Mouse (Mus musculus): Measurements from ENCODE around the gene Galnt17. TPM values are rescaled to one million over a fixed set of nuclear protein-coding genes. Genes with fewer than 3 reads are reported as not detected.

Gene Galnt17
- polyA plus RNA-seq, 1 experiment from 2014 or later = 0.08 TPM

GRCm38 (mm10) chr5:131077682-131078081 lies 230.6 kb downstream of the Galnt17 start:
- no peak overlapping the region for H3K27ac ChIP-seq (ENCODE audit: low read length)
- H3K4me2 ChIP-seq (replicated peaks; ENCODE audit: low read depth, low read length) = no peak overlapping the region
- H3K27me3 ChIP-seq (replicated peaks; ENCODE audit: insufficient read depth, low read length) = no peaks in the 10 kb centered on the region
- no peaks in the 10 kb centered on the region for H3K4me1 ChIP-seq (ENCODE audit: insufficient read depth, low read depth, low read length)
- DNase-seq (ENCODE audit: low spot score) = no peak
- H3K9ac ChIP-seq (replicated peaks; ENCODE audit: low read depth) = no peak overlapping the region
- no peak overlapping the region for H3K4me3 ChIP-seq (ENCODE audit: low read depth, low read length)
- no peak for ATAC-seq
- WGBS = 46% methylated on average over 1 of the region's 1 CpGs
- H3K9me3 ChIP-seq (ENCODE audit: low read length) = no peaks in the 10 kb centered on the region
- no peaks in the 10 kb centered on the region for H3K36me3 ChIP-seq (ENCODE audit: insufficient read depth, low read length)
- TF ChIP-seq CTCF (IDR thresholded peaks at IDR 0.05) (no peak), EP300 (IDR thresholded peaks at IDR 0.05) (no peak)

GRCm38 (mm10) chr5:131075795-131076194 lies 232.5 kb downstream of the Galnt17 start:
- Histone ChIP-seq H3K9ac (replicated peaks; ENCODE audit: low read depth) (no peak overlapping the region), H3K4me1 (ENCODE audit: insufficient read depth, low read depth, low read length) (no peaks in the 10 kb centered on the region), H3K27ac (ENCODE audit: low read length) (no peak overlapping the region), H3K4me3 (ENCODE audit: low read depth, low read length) (no peak overlapping the region), H3K9me3 (ENCODE audit: low read length) (no peaks in the 10 kb centered on the region), H3K4me2 (replicated peaks; ENCODE audit: low read depth, low read length) (no peak overlapping the region), H3K27me3 (replicated peaks; ENCODE audit: insufficient read depth, low read length) (no peaks in the 10 kb centered on the region), H3K36me3 (ENCODE audit: insufficient read depth, low read length) (no peaks in the 10 kb centered on the region)
- TF ChIP-seq EP300 (IDR thresholded peaks at IDR 0.05) = no peak
- TF ChIP-seq CTCF (IDR thresholded peaks at IDR 0.05) = peak; percentile 3; the same call in 1 of the 2 replicates
- DNase-seq (ENCODE audit: low spot score) (no peak), ATAC-seq (no peak)
- WGBS = 87% methylated on average over 7 of the region's 7 CpGs

GRCm38 (mm10) chr5:131074295-131074694 lies 234.0 kb downstream of the Galnt17 start:
- Histone ChIP-seq H3K36me3 (ENCODE audit: insufficient read depth, low read length) (no peaks in the 10 kb centered on the region), H3K4me2 (replicated peaks; ENCODE audit: low read depth, low read length) (no peak overlapping the region), H3K27ac (ENCODE audit: low read length) (no peak overlapping the region), H3K9me3 (ENCODE audit: low read length) (no peaks in the 10 kb centered on the region), H3K9ac (replicated peaks; ENCODE audit: low read depth) (no peak overlapping the region), H3K4me3 (ENCODE audit: low read depth, low read length) (no peak overlapping the region), H3K4me1 (ENCODE audit: insufficient read depth, low read depth, low read length) (no peaks in the 10 kb centered on the region), H3K27me3 (replicated peaks; ENCODE audit: insufficient read depth, low read length) (no peaks in the 10 kb centered on the region)
- ATAC-seq (no peak), DNase-seq (ENCODE audit: low spot score) (no peak)
- 82% methylated on average over 4 of the region's 4 CpGs for WGBS
- TF ChIP-seq CTCF (IDR thresholded peaks at IDR 0.05) (no peak), EP300 (IDR thresholded peaks at IDR 0.05) (no peak)

GRCm38 (mm10) chr5:131065174-131065573 lies 243.1 kb downstream of the Galnt17 start:
- no peak overlapping the region for H3K27ac ChIP-seq (ENCODE audit: low read length)
- H3K4me3 ChIP-seq (ENCODE audit: low read depth, low read length) = no peak overlapping the region
- H3K9me3 ChIP-seq (ENCODE audit: low read length) = no peaks in the 10 kb centered on the region
- H3K4me1 ChIP-seq (ENCODE audit: insufficient read depth, low read depth, low read length) = no peaks in the 10 kb centered on the region
- H3K36me3 ChIP-seq (ENCODE audit: insufficient read depth, low read length) = no peaks in the 10 kb centered on the region
- H3K9ac ChIP-seq (replicated peaks; ENCODE audit: low read depth) = no peak overlapping the region
- TF ChIP-seq EP300 (IDR thresholded peaks at IDR 0.05) = no peak
- 82% methylated on average over 6 of the region's 6 CpGs for WGBS
- no peak for ATAC-seq
- no peak overlapping the region for H3K4me2 ChIP-seq (replicated peaks; ENCODE audit: low read depth, low read length)
- DNase-seq (ENCODE audit: low spot score) = no peak
- no peaks in the 10 kb centered on the region for H3K27me3 ChIP-seq (replicated peaks; ENCODE audit: insufficient read depth, low read length)

- Histone ChIP-seq H3K4me1 (ENCODE audit: insufficient read depth, low read depth, low read length) (no peaks in the 10 kb centered on the region), H3K4me3 (ENCODE audit: low read depth, low read length) (no peak overlapping the region), H3K9me3 (ENCODE audit: low read length) (no peaks in the 10 kb centered on the region), H3K9ac (replicated peaks; ENCODE audit: low read depth) (no peak overlapping the region), H3K27me3 (replicated peaks; ENCODE audit: insufficient read depth, low read length) (no peaks in the 10 kb centered on the region), H3K4me2 (replicated peaks; ENCODE audit: low read depth, low read length) (no peak overlapping the region), H3K36me3 (ENCODE audit: insufficient read depth, low read length) (no peaks in the 10 kb centered on the region), H3K27ac (ENCODE audit: low read length) (no peak overlapping the region)
- ATAC-seq (no peak), DNase-seq (ENCODE audit: low spot score) (no peak)
- 59% methylated on average over 4 of the region's 4 CpGs for WGBS
- no peak for TF ChIP-seq EP300 (IDR thresholded peaks at IDR 0.05)
- TF ChIP-seq CTCF (IDR thresholded peaks at IDR 0.05) = no peak
These were observed 259.8 kb downstream of the Galnt17 start for GRCm38 (mm10) chr5:131048505-131048904.

- no peaks in the 10 kb centered on the region for H3K4me1 ChIP-seq (ENCODE audit: insufficient read depth, low read depth, low read length)
- no peaks in the 10 kb centered on the region for H3K9me3 ChIP-seq (ENCODE audit: low read length)
- ATAC-seq (no peak), DNase-seq (ENCODE audit: low spot score) (no peak)
- H3K9ac ChIP-seq (replicated peaks; ENCODE audit: low read depth) = no peak overlapping the region
- H3K27ac ChIP-seq (ENCODE audit: low read length) = no peak overlapping the region
- H3K4me3 ChIP-seq (ENCODE audit: low read depth, low read length) = no peak overlapping the region
- no peaks in the 10 kb centered on the region for H3K36me3 ChIP-seq (ENCODE audit: insufficient read depth, low read length)
- H3K4me2 ChIP-seq (replicated peaks; ENCODE audit: low read depth, low read length) = no peak overlapping the region
- TF ChIP-seq EP300 (IDR thresholded peaks at IDR 0.05) (no peak), CTCF (IDR thresholded peaks at IDR 0.05) (peak; percentile 13; the same call in 1 of the 2 replicates)
- H3K27me3 ChIP-seq (replicated peaks; ENCODE audit: insufficient read depth, low read length) = no peaks in the 10 kb centered on the region
These were observed 265.2 kb downstream of the Galnt17 start for GRCm38 (mm10) chr5:131043130-131043529.

GRCm38 (mm10) chr5:131040441-131040840 lies 267.9 kb downstream of the Galnt17 start:
- ATAC-seq (no peak), DNase-seq (ENCODE audit: low spot score) (no peak)
- Histone ChIP-seq H3K27me3 (replicated peaks; ENCODE audit: insufficient read depth, low read length) (no peaks in the 10 kb centered on the region), H3K4me3 (ENCODE audit: low read depth, low read length) (no peak overlapping the region), H3K4me1 (ENCODE audit: insufficient read depth, low read depth, low read length) (no peaks in the 10 kb centered on the region), H3K4me2 (replicated peaks; ENCODE audit: low read depth, low read length) (no peak overlapping the region), H3K9me3 (ENCODE audit: low read length) (no peaks in the 10 kb centered on the region), H3K9ac (replicated peaks; ENCODE audit: low read depth) (no peak overlapping the region), H3K36me3 (ENCODE audit: insufficient read depth, low read length) (no peaks in the 10 kb centered on the region), H3K27ac (ENCODE audit: low read length) (no peak overlapping the region)
- TF ChIP-seq CTCF (IDR thresholded peaks at IDR 0.05) (no peak), EP300 (IDR thresholded peaks at IDR 0.05) (no peak)
- WGBS = 81% methylated on average over 2 of the region's 2 CpGs
